Mouse (Mus musculus) cerebellum, postnatal 25 days (tissue): ENCODE measurements around the gene Ttll7.

Experiments used
- DNase-seq, 2 experiments: peaks; one replicate each; pipeline ENCODE4 v3.0.0; 2021; ENCODE audit warnings: mixed read lengths in 2 of 2

Ttll7 gene

DNA sequence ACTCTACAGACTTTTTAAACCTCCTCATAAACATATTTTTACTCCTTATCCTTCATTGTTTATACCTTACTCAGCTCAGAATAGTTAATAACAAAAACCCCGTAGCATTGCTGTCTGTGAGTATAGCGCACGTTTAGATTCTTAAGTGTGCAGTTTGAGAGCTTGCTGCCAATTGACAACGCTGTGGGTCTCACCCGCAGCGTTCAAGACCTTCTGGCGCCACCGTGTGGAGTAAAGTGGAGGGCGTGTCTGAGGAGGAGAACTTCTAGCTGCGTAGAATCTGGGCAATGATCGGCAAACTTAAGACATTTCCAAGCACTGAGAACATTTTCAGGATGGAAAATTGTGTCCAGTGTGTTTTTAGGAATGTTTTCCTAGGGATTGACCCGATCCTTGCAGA lies 62.6 kb downstream of the Ttll7 start:
- peak; percentile 77 to 90 for DNase-seq

DNA sequence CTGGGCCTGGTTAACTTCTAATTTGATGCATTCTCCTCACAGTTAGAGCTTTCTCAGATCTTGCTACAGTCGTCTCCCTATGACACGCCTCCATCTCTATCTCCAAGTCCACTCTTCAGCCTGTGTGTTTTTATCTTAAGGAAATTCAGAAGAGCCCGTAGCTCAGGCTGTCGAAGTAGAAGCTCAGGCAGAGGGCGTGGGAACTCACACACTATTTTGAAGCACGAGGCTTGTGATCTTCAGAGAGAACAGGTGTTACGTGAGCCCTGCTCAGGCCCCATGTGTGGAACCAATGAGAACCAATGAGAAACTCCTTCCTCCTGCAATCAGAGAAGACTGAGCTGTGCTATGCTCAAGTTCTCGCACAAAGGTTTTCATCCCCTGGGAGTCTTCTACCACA lies 65.7 kb downstream of the Ttll7 start:
- DNase-seq = no peak

GRCm38 (mm10) chr3:146918323-146918722 lies 66.2 kb downstream of the Ttll7 start:
- peak; percentile 79 to 89 for DNase-seq

DNA sequence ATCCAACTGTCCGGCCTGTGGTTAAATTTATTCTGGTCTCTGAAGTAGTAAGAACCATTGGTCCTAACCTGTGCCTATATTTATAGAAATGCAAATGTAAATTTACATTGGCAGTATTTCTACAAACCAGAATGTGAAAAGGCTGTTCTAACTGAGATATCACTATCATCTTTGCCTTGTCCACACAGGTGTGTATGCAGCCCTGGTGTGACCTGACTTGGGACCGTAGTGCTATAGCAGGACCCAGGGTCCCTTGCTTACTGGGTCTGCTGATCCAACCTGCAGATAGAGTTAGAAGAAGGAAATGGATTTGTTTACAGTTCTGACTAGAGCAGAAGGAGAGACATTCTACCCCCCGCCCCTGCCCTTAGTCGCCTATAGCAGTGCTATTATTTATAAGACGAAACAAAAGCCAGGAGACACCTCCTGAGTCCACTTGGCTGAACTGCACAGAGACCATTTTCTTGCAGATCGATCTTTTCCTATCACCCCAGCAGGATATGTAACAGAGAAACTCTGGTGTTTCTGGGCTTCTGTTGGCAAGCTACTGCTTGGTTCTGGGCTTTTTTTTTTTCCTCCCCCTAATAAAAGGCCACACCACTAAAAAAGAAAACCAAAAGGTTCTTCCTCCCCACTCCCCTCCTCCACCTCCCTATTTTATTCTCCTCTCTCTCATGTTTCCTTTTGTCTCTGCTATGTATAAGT lies 75.3 kb downstream of the Ttll7 start:
- DNase-seq = no peak

- no peak for DNase-seq
These were observed 76.0 kb downstream of the Ttll7 start for GRCm38 (mm10) chr3:146928141-146928540.

GRCm38 (mm10) chr3:146929011-146929410 lies 76.8 kb downstream of the Ttll7 start:
- DNase-seq = no peak

GRCm38 (mm10) chr3:146931190-146931589 lies 79.0 kb downstream of the Ttll7 start:
- no peak for DNase-seq

GRCm38 (mm10) chr3:146932506-146932905 lies 80.3 kb downstream of the Ttll7 start:
- no peak for DNase-seq

- DNase-seq = no peak
These were observed 84.7 kb downstream of the Ttll7 start for GRCm38 (mm10) chr3:146936888-146937287.

DNA sequence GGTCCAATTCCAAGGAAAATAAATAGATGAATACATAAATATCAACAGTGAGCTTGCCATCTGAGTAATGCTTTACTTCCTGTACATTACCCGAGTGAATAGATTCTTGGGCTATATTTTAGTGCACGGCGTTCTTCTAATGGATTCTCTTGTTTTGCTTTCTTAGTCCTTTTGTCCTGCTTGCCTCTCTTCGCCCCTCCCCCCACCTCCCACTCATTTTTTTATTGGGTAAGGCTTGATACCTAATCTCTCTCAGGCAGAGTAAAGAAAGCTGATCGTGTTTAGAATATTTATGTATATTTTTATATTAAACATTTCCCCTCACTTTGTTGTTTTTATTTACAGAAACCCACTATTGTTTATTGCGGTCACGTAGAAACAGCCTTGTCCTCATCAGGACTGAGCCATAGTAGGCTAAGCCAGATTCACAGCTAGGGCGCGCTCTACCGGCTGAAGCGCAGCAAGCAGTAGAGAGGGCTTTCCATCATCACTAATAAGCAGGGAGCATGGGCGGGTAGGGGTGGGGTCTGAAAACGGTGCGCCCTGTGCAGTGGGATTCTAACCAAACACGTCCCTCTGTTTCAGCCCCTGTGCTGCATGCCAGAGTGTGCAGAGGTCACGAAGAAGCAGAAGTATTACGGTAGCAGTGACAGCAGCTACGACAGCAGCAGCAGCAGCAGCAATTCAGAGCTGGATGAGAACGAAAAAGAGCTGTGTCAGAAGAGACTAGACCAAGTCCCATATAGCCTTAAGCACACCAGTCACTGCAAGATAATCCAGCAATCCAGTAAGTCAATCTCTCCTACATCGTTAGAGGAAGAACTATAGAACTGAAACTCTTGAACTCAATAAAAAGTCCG lies 87.5 kb downstream of the Ttll7 start:
- peak in 1 of 2 experiments; percentile 34 for DNase-seq

- DNase-seq = no peak
These were observed 90.9 kb downstream of the Ttll7 start for GRCm38 (mm10) chr3:146943101-146943500.

DNA sequence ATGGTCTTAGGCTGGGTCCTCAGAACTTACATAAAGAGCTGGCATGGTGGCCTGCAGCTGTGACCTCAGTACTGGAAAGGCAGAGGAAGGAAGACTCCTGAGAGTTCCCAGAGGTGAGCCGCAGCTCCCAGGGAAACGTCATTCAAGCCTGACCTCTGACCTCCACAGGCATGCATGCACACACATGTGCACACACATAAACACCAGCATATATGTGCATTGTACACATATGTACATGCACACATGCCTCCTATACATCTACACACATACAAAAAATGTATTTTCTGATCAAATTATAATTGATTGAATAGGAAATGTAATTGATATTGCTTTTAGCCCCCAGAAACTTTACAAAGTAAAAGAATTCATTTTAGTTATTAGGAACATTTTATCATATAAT lies 93.2 kb downstream of the Ttll7 start:
- DNase-seq = no peak

- peak; percentile 74 to 81 for DNase-seq
These were observed 93.7 kb downstream of the Ttll7 start for GRCm38 (mm10) chr3:146945887-146946286.

- DNase-seq = no peak
These were observed 94.5 kb downstream of the Ttll7 start for GRCm38 (mm10) chr3:146946641-146947040.

GRCm38 (mm10) chr3:146956792-146957191 lies 104.6 kb downstream of the Ttll7 start:
- DNase-seq = no peak

- no peak for DNase-seq
These were observed 110.7 kb downstream of the Ttll7 start for GRCm38 (mm10) chr3:146962838-146963237.

GRCm38 (mm10) chr3:146964384-146964783 lies 112.2 kb downstream of the Ttll7 start:
- no peak for DNase-seq

DNA sequence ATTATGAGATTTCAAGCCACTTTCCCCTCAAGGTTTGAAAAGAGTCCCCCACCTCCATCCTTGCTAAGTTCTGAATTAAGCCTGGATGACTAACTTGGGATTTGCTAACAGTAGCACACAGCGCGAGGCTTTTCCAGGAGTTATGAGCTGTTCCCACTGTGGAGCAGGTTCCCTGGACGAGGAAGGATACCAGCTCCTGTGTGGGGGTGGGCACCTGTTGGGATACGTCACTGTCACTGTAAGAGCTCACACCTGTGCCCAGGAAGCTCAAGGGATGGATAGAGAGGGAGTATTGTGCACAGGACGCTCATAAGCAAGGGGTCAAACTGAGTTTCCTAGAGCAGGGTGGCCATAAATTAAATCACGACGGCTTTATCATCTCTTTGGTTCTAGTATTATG lies 115.1 kb downstream of the Ttll7 start:
- no peak for DNase-seq

GRCm38 (mm10) chr3:146967834-146968233 lies 115.7 kb downstream of the Ttll7 start:
- no peak for DNase-seq

- no peak for DNase-seq
These were observed 126.1 kb downstream of the Ttll7 start for GRCm38 (mm10) chr3:146978272-146978671.

GRCm38 (mm10) chr3:146993834-146994669 lies 141.9 kb downstream of the Ttll7 start:
- peak; percentile 18 to 51 for DNase-seq

- DNase-seq = no peak
These were observed 142.7 kb downstream of the Ttll7 start for GRCm38 (mm10) chr3:146994670-146995415.
